Mouse (Mus musculus) stomach, postnatal 0 days (tissue): ENCODE data around the gene Kcna6. TPM values are rescaled to one million over a fixed set of nuclear protein-coding genes. Genes with fewer than 3 reads are reported as not detected.

Experiments used
- ATAC-seq: fragments of 200-750 bp; cut with Nextera tagmentation; 2 replicates; pipeline ENCODE4 v1.8.0; 2017; ENCODE audit not compliant: low FRiP score, low TSS enrichment
- DNase-seq: peaks from one replicate; pipeline ENCODE4 v3.0.0-alpha.2; 2016; ENCODE audit warnings: low spot score
- H3K27ac ChIP-seq: fragments of 300-500 bp; sonication (generic); replicated peaks from 2 replicates; pipeline ENCODE4 v1.5.1; 2014; ENCODE audit warnings: mild to moderate bottlenecking, control low read depth
- H3K27me3 ChIP-seq: fragments of 300-500 bp; sonication (generic); 2 replicates; pipeline ENCODE4 v1.6.1; 2014; ENCODE audit warnings: low read length; ENCODE audit not compliant: control insufficient read depth, insufficient read depth
- H3K36me3 ChIP-seq: fragments of 300-500 bp; sonication (generic); 2 replicates; pipeline ENCODE4 v1.6.1; 2014; ENCODE audit warnings: low read length, mixed read lengths; ENCODE audit not compliant: control insufficient read depth, insufficient read depth
- H3K4me1 ChIP-seq: fragments of 300-500 bp; sonication (generic); replicated peaks from 2 replicates; pipeline ENCODE4 v1.6.1; 2014; ENCODE audit warnings: antibody characterized with exemption; ENCODE audit not compliant: control insufficient read depth, insufficient read depth
- H3K4me2 ChIP-seq: fragments of 300-500 bp; sonication (generic); replicated peaks from 2 replicates; pipeline ENCODE4 v1.6.1; 2014; ENCODE audit warnings: low read depth, mild to moderate bottlenecking, control low read depth, moderate library complexity
- H3K4me3 ChIP-seq: fragments of 300-500 bp; sonication (generic); 2 replicates; pipeline ENCODE4 v1.5.1; 2014; ENCODE audit warnings: low read depth, low read length, control low read depth
- H3K9ac ChIP-seq: fragments of 300-500 bp; sonication (generic); 2 replicates; pipeline ENCODE4 v1.6.1; 2014; ENCODE audit warnings: mild to moderate bottlenecking, low read length, control low read depth, mixed read lengths
- H3K9me3 ChIP-seq: fragments of 300-500 bp; sonication (generic); 2 replicates; pipeline ENCODE4 v1.6.1; 2016; ENCODE audit warnings: low read length; ENCODE audit not compliant: control insufficient read depth
- CTCF ChIP-seq: IDR thresholded peaks from 2 replicates; pipeline ENCODE4 v1.5.1; 2016; ENCODE audit warnings: antibody characterized with exemption, low read depth, mild to moderate bottlenecking, moderate library complexity
- EP300 ChIP-seq: optimal IDR thresholded peaks from 2 replicates; pipeline ENCODE3; 2016; ENCODE audit warnings: antibody characterized with exemption
- WGBS: fragments of 180-500 bp; shearing (Covaris S2); extraction: QIAGEN DNeasy Blood & Tissue Kit; methylation state at CpG from one replicate; pipeline ENCODE4 v1.1.7; 2014; 5-methylcytosine and 5-hydroxymethylcytosine counted together
- polyA plus RNA-seq: library from polyadenylated mRNA; unstranded; fragments of >200 nt; fragmentation: Nextera tagmentation; extraction: Ambion mirVana; gene quantifications from 2 replicates; pipeline ENCODE4 v1.2.1, GENCODE M21; 2015

The Kcna6 gene
- polyA plus RNA-seq, 1 experiment from 2014 or later, result 1.5 TPM

GRCm38 (mm10) chr6:126699995-126700394 is 40.5 kb downstream of the Kcna6 start:
- Histone ChIP-seq H3K9ac (no peak overlapping the region), H3K4me1 (no peaks in the 10 kb centered on the region), H3K9me3 (no peaks in the 10 kb centered on the region), H3K27ac (no peak overlapping the region), H3K36me3 (no peaks in the 10 kb centered on the region), H3K4me2 (no peak overlapping the region), H3K27me3 (no peaks in the 10 kb centered on the region), H3K4me3 (no peak overlapping the region)
- no peak for TF ChIP-seq EP300
- no peak for TF ChIP-seq CTCF
- WGBS, result 70% methylated on average over 5 of the region's 5 CpGs
- DNase-seq, result no peak
- no peak for ATAC-seq

GRCm38 (mm10) chr6:126687120-126687519 is 53.4 kb downstream of the Kcna6 start:
- Histone ChIP-seq H3K27me3 (no peaks in the 10 kb centered on the region), H3K9ac (no peak overlapping the region), H3K4me1 (no peaks in the 10 kb centered on the region), H3K4me3 (no peak overlapping the region), H3K9me3 (no peaks in the 10 kb centered on the region), H3K36me3 (no peaks in the 10 kb centered on the region), H3K4me2 (no peak overlapping the region), H3K27ac (no peak overlapping the region)
- TF ChIP-seq CTCF (no peak), EP300 (no peak)
- DNase-seq, result no peak
- ATAC-seq, result no peak
- WGBS, result 72% methylated on average over 4 of the region's 4 CpGs

- H3K36me3 ChIP-seq, result no peaks in the 10 kb centered on the region
- H3K27ac ChIP-seq, result no peak overlapping the region
These were observed 55.3 kb downstream of the Kcna6 start for GRCm38 (mm10) chr6:126685135-126685534.

GRCm38 (mm10) chr6:126678961-126679360 is 61.5 kb downstream of the Kcna6 start:
- no peak for DNase-seq
- Histone ChIP-seq H3K4me1 (no peaks in the 10 kb centered on the region), H3K27ac (no peak overlapping the region), H3K4me2 (no peak overlapping the region), H3K9ac (no peak overlapping the region), H3K36me3 (no peaks in the 10 kb centered on the region), H3K4me3 (no peak overlapping the region), H3K9me3 (no peaks in the 10 kb centered on the region), H3K27me3 (no peaks in the 10 kb centered on the region)
- 68% methylated on average over 7 of the region's 7 CpGs for WGBS
- TF ChIP-seq EP300 (no peak), CTCF (peak; percentile 62)
- no peak for ATAC-seq

More at GRCm38 (mm10) chr6:126685135-126685534, 55.3 kb downstream of the Kcna6 start:
- H3K27me3 ChIP-seq, result no peaks in the 10 kb centered on the region
- no peaks in the 10 kb centered on the region for H3K9me3 ChIP-seq
- no peak overlapping the region for H3K4me2 ChIP-seq
- no peak overlapping the region for H3K4me3 ChIP-seq
- DNase-seq (no peak), ATAC-seq (peak; percentile 40; the same call in 1 of the 2 replicates)
- no peaks in the 10 kb centered on the region for H3K4me1 ChIP-seq
- H3K9ac ChIP-seq, result no peak overlapping the region
- TF ChIP-seq CTCF, result no peak
- TF ChIP-seq EP300, result no peak
- whole genome bisulfite sequencing, result 32% methylated on average over 3 of the region's 3 CpGs

GRCm38 (mm10) chr6:126667001-126667400 is 73.5 kb downstream of the Kcna6 start:
- Histone ChIP-seq H3K27ac (no peak overlapping the region), H3K9me3 (no peaks in the 10 kb centered on the region), H3K36me3 (no peaks in the 10 kb centered on the region), H3K9ac (no peak overlapping the region), H3K4me1 (no peaks in the 10 kb centered on the region), H3K27me3 (no peaks in the 10 kb centered on the region), H3K4me3 (no peak overlapping the region), H3K4me2 (no peak overlapping the region)
- no peak for ATAC-seq
- no peak for TF ChIP-seq CTCF
- no peak for TF ChIP-seq EP300
- WGBS, result 85% methylated on average over 5 of the region's 5 CpGs
- DNase-seq, result no peak

GRCm38 (mm10) chr6:126666091-126666490 is 74.4 kb downstream of the Kcna6 start:
- Histone ChIP-seq H3K27me3 (no peaks in the 10 kb centered on the region), H3K4me3 (no peak overlapping the region), H3K36me3 (no peaks in the 10 kb centered on the region), H3K9ac (no peak overlapping the region), H3K4me2 (no peak overlapping the region), H3K27ac (no peak overlapping the region), H3K4me1 (no peaks in the 10 kb centered on the region), H3K9me3 (no peaks in the 10 kb centered on the region)
- no peak for DNase-seq
- no peak for ATAC-seq
- 47% methylated on average over 6 of the region's 6 CpGs for WGBS
- no peak for TF ChIP-seq EP300
- no peak for TF ChIP-seq CTCF
